Mouse (Mus musculus) CD4-positive, CD25-positive, alpha-beta regulatory T cell, adult 2 months (primary cell): Measurements from ENCODE around the gene Myt1.

Experiments used
- DNase-seq: peaks from one replicate; pipeline ENCODE4 v3.0.0-alpha.2; 2012; ENCODE audit warnings: low read depth, low spot score

Gene Myt1

DNA sequence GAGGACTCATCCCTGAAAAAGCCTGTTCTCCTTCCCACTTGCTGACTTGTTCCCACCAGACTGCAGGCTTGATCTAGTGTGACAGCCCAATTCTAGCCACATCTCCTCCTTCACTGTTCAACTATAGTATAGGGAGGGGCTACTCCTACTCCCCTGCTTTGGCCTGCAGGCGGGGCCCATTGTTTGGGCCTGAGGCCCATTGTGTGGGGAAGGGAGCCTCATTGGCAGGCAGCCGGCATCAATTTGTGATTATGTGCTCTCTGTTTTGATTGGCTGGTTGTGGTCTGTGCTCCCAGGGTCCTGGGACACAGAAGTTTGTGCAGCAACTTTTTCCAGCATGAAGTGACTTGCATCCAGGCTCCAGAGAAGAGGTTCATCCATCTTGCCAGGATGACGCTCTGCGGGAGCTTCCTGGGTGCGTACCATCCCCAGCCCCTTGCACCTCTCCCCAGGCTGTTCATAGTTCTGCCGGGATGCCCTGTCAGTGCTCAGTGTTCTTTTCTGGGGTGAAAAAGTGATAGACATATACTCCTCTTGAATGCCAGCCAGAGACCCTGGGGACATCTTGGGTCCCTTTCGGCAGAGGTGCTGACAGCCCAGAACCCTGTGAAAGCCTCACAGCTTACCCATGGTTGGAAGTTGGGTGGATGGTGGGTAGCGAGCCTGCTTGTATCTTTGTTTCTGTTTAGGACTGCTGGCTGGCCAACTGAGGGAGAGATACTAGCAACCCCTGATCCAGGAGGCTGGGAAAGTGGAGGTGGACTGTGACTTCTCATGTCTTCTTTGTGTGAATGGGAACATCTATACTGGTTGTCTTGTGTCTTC is at the start of gene Myt1:
Gene Myt1 (plus strand): TSS at position 327 of the 825 bp plus-strand sequence.
- DNase-seq, result no peak

DNA sequence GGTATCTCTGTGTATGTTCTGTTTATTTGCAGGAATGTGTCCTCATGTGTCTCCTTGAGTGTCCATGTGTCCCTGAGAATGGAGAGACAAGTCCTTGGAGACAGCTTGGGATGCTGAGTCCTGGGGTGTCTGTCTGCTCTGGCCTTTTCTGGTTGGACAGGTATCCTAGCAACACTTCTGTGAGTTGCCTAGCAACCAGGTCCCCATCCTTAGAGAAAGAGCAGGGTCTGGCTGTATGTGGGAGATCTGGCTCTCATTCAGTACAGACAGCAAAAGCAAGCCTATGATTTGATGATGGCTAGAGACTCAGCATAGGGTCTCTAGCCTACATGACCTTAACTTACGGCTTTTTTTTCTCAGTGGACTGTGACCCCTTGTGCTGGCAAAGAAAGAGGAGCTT is 49.4 kb upstream of the Myt1 start:
- DNase-seq, result no peak

DNA sequence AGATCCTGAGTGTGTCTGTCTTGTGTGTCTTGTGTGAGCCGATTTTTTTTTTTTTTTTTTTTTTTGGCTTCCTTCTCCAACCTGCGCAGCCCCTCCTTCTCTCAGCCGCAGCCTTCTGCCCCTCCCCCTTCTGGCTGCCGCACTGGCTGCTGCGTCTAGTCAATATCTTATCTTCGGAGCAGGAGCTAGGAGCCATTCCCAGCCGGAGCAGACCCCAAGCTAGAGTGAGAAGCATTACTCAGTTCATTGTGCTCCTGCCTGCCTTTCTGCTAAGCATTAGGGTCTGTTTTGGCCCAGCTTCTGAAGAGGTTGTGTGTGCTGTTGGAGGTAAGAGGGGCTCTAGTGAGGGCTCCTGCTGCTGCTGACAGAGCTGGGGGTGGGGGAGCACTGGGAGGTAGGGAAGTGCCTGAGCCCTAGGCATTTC is 48.2 kb upstream of the Myt1 start, which contains the start of gene Oprl1:
Gene Oprl1 (plus strand): TSS at position 114 of the 424 bp plus-strand sequence.
- peak; percentile 20 for DNase-seq

DNA sequence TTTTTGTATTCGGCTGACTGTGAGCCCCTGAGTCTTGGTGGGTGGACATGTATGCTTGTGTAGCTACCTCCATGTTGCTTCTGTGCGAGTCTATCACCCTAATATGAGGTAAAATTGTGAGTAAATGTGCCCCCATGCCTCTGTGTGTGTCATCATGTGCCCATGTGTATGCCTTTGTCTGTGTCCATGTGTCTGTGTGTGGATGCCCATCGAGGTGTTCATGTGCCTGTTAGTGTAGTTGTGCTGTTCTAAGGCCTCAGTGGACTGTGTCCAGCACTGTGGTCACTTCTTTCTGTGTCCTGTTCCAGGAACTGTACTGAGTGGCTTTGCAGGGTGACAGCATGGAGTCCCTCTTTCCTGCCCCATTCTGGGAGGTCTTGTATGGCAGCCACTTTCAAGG is 47.8 kb upstream of the Myt1 start:
- DNase-seq, result no peak

DNA sequence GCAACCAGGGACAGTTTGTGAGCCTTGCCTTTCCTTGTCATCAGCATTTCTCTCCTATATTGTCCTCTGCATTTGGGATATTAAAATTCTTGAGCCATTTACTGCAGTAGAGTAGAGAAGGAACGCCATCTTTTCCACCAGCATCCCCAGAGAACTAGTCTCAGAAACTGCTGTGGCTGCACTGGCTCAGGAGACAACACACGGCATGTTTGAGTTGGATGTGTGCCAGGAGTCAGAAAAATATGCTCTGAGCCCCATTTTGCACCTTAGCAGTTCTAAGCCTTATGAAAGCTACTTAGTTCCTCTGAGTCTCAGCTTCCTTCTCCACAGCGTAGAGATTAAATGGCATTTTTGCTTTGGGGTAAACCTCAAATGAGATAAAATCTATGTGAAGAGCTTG is 46.1 kb upstream of the Myt1 start:
- DNase-seq, result no peak

DNA sequence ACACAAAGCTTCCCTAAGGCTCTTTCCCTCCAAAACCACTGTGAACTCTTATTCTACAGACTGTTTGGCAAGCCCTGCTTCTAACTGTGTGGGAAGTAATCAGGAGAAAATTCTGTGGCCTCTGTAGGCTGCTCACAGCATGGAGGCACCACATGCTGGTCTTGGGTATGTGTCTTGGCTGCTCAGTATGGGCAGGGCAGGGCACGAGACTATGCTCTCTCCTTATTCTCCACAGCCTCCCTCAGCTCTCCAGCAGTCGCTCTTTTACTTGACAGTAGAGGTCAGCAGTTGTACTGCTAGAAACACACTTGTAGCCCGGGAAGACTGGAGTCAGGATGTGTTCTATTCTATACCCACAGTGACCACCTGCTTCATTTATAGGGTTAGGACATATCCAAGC is 43.1 kb upstream of the Myt1 start:
- DNase-seq, result no peak

DNA sequence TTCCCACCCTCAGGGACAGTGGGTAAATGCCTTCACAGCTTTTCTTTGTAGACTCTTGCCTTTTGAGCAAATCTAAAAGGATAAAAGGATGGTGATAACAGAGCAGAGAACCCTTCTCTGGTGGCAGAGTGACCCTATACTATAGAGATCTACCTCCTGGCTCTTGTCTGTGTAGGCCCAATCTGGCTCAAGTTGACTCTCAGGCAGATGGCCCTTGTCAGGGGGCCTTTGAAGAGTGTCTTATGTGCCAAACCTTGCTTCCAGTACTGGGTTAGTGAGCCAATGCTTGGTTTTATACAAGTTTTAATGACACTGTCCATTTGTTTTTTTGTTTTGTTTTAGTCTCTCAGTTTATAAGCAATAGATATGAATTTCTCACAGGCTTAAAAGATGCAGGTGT is 41.9 kb upstream of the Myt1 start:
- DNase-seq, result no peak

DNA sequence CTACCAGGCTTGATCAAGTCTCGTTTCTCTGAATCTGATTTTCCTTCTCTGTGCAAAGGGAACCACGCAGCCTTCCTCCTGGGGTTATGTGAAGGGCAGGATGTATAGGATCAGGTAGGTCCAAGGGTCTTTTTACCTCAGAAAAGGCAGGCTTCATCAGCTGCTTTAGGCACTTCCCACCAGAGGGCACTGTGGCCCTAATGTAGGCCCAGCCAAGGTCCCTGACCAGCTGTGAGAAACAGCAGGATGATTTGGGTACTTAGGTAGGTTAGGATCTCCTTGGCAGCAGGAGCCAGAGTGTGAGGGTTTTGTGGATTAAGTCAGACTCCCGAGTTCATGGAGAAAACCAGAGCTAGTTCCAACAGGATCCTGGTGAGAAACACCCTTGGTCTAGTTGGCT is 40.9 kb upstream of the Myt1 start:
- DNase-seq, result peak; percentile 46

DNA sequence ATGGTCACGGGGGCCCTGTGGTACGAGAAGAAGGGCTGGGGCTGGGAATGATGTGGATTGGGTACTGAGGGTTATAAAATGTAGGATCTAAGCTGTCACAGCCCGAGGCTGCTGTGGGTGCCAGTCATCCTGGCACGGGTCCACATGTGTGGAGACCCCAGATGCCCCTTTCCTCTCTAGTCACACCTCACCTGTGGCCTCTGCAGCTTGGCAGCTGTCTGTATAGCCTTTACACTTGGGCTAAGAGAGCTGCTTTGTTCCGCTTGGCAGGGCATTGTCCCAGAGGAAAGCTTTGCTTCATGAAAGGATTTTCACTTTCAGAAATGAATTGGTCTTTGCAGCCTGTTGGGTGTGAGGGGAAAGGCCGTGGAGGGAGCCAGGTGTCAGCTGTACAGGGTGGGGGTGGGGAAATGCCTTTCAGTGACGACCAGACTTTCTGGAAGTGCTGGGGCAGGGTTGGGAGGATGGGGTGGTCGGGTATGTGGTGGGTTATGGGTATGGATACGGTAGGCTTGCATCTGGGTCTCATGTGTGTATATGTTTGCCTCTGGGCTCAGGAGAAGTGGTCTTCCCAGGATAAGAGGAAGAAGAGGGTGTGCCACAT is 35.4 kb upstream of the Myt1 start:
- DNase-seq, result no peak

DNA sequence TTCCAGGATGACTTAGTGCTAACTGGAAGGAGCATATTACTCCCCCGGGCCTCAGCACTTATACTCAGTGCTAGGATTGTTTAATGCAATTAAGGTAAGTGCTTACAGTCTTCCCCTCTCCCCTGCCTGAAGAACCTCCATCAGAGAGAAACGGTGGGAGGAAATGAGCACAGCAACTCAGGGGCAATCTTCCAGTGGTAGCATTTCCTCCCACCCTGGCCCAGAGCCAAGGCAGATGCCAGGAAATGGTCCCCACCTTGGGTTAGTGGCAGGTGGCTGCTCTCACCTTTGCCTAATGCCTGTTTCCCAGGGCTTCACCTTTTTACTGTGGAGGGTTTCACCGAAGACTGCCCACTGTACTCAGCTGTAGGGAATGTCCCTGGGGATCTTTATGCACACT is 33.1 kb upstream of the Myt1 start:
- DNase-seq, result no peak

DNA sequence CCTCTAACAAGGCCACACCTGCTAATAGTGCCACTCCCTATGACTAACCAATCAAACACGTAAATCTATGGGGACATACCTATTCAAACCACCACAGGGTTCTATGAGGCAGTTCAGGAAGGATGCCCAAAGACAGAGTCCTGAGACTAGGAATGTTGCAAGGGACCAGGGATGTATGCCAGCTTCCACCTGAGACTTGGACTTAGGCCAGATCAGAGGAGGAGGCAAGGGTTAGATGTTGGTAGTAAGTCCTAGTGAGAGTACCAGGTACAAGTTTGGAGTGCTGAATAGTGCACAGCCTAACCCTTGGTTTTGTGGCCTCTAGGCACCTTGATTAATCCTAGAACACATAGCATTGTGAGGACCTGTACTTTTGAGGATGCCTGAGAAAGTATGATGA is 10.5 kb upstream of the Myt1 start:
- DNase-seq, result no peak

DNA sequence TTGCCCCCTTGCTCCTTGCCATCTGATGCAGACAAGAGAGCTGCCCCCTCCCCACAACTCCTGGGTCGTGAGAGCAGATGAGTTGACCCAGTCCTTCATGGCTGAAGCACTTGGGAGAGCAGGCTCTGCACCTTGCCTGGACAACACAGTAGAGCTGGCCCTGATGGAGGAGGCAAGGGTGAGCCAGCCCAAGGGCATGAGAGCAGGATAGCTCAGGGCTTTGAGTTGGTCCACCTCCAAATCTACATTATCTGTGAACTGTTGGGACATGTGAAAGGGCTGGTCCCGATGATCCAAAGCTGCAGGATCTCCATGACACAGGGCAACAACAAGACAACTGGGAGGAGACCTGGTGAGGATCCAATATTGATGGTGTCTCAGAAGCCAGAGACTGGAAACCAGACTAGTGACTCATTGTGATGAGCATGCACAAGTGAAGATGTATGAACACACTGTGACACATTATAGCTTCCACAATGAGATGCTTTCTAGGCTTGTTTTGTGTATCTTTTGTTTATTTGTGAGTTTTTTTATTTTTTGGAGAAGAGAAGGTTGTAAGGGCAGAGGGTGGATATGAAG is 4.9 kb upstream of the Myt1 start:
- DNase-seq, result no peak

DNA sequence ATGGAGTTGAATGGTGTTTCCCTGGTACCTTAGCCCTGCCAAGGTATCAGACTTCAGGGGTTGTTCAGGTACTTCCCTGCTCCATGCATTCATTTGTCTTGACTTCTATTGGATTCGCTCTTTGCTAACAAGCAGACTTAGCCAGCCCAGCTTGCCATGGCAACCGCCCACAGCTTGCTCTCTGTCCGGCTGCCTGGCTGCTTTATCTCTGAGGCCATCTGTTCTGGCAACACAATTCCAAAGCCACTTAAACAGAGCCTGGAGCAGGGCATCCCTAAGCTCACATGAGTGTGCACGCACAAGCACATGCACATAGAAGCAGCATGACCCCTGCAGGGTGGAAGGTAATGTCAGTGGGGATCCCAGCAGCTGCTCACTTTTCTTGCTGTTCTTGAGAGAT is 4.1 kb upstream of the Myt1 start:
- DNase-seq, result no peak

DNA sequence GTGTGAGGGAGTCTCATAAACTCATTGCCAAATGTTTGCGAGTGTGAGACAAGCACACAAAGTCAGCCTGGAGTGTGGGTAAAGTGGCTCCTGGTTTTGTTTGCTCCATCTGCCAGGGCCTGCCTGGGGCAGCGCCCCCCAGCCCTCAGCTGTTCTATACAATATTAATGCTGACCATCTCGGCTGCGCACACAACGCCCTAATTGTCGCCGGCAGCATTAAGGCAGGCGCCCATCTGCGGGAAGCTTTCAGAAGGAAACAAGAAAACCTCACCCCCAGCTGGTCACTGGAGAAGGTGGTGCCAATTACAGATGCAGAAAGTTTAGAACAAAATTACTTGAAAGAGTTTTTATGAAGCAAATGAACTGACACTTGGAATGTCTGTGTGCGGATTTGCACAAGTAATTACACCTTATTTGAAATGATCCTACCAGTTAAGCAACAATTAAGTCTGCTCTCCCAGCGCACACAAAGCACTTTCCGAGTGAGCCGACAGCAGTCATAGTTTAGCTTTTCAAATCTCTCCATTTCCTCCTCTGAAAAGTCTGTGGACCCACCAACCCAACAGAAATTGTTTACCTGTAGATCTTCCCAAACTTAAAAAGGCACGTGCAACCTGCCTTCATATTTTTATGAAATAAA is 875 bp downstream of the Myt1 start:
- no peak for DNase-seq

DNA sequence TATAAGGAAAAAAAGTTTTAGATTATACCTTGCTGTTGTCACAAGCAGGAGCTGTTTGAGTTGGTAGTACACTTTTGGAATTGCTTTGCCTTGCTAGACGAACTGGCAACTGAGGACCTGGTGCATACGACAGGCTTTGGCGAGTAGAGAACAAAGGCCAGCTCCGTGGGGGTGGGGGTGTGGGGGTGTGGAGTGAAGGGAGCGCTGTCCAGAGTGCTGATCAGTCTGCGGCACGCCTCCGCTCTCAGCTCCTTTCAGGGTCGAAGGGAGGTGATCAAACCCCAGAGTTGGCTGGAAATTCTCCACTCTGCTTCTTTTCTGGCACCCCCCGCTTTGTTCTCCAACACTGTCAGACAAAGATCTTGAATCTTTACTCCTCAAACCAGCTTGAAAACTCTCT is 1.5 kb downstream of the Myt1 start:
- peak; percentile 8 for DNase-seq

DNA sequence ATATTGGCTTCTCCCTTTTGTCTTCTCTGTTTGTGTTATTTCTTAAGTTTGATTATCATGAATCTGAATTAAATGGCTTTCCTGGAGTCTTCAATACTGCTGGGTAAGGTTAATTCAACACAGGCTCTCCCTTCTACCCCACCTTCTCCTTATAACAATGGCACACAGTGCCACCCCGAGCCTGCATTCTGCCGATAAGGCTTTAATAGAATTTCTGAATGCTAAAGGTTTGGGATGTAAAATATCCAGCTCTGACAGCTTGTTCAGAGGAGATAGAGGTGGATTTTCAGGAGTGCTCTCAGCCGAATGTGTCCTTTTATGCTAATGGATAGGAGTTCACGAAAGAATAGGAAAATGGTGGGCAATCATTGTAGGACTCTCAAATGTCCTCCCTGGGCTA is 2.1 kb downstream of the Myt1 start:
- no peak for DNase-seq

DNA sequence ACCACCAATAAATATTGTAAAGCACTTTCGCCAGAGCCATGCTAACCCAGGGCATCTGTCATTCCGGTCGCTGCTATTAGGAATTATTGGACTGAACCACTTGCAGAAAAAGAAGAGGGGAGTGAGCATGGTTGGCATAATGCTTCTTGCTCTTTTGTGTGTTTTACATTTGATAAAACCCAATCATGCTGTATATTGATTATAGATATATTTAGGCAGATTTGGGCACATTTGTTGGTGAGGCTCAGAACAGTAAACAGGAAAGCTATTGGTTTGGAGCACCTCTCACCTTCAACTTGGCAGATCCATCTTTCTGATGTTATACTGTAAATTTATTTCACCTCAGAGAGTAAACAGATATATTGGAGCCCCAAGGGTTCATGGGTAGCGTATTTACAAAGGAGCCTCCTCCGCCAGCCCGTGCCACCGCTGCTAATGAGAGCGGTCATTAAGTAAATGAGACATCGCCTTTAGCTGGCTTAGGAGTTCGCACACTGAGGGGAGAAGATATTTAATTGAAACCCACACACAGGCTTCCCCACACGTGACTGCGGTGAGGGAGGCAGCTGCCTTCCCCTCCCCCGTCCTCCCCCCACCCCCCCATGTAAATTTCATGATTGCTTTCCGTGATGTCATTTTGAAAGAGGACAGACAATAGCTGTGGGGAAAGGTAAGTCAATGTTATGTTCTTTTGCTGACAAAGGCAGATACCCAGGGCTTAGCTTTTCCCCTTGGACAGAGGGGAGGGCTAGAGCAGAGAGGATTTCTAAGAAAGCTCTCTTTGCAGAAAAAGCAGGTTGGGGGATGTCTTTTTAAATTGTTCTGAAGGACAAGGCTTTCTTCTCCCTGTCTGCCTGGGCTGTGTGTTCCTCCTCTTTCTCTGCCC is 3.8 kb downstream of the Myt1 start:
- DNase-seq, result no peak

DNA sequence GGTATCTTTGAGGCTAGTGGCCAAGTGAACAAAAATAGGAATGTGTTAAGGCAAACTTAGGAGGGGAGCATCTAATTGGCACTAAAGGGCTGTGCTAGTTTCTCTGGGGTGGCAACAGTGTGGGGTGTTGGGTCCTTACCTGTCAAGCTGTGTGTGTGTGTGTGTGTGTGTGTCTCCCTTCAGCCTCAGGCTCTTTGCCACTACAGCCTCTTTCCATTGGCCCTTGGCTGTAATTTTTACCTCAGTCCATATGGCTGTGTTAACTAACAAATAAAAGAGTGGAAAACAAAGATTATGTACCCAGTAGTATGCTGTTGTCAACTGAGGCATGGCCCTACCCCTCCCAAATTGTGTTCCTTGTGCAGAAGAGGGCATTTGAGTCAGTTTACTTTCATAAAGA is 5.3 kb downstream of the Myt1 start:
- DNase-seq, result no peak

DNA sequence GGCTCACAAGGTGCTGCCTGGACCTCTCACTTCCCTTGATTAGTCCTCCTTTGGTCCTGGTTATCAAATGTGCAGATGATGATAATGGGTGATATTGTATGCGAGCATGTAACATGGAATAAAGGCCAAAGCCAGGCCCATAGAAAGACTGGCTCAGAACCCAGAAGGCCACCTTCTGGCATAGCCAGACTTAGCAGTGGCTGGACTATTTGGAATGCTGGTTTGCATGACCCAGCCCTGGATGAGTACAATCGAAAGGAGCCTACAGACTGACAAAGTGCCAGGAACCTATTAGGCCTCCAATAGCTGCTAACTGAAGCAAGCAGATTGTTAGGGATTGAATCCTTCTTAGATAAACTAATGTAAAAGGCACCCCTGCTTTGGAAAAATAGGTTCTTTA is 6.3 kb downstream of the Myt1 start:
- no peak for DNase-seq

DNA sequence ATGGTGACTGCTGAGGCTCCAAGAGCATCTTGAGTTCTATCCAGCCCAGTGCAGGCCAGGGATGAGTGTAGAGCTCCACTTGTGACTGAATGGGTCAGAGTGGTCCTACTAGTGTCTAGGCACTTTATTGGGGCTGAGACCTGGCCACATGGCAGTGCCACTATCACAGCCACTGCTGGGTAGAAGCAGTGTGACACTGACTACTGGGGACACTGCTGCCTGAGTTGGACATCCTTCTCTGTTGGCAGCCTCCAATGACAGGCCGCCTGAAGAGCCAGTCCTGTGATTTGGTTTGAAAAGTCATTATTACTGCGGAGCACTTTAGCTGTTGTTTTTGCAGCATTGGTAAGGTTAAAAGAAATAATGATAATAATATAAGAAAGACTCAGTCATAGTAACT is 10.1 kb downstream of the Myt1 start:
- no peak for DNase-seq

DNA sequence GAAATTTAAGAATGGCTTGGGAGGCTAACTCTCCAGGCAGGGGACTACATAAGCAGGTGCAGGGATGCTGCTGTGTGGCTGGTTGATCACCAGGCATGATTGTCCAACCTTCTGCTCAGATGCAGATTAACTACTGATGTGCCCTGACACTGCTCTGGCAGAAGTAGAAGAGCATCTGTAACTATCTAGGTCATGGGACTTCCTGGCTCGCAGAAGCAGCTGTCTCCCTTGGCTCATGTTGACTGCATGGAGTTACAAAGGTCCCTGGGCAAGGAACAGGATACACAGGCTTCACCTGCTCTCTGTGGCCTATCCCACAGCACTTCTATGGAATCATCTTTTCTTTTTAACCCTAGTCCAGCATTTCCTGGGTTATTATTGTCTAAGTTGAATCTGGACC is 12.7 kb downstream of the Myt1 start:
- no peak for DNase-seq

DNA sequence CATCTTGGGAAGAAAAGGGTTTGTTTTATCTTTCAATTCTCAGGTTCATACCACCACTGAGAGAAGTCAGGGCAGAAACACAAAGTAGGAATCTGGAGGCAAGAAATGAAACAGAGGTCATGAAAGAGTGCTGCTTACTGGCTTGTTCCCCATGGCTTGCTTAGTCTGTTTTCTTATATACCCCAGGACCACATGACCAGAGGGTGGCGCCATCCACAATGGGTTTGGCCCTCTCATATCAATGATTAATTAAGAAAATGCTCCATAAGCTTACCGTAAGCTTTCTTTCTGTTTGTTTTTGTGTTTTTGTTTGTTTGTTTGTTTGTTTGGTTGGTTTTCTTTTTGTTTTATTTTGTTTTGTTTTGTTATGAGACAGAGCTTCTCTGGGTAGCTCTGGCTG is 14.6 kb downstream of the Myt1 start:
- DNase-seq, result peak; percentile 50
